Mouse (Mus musculus): Measurements from ENCODE around the gene Kat8.

DNA sequence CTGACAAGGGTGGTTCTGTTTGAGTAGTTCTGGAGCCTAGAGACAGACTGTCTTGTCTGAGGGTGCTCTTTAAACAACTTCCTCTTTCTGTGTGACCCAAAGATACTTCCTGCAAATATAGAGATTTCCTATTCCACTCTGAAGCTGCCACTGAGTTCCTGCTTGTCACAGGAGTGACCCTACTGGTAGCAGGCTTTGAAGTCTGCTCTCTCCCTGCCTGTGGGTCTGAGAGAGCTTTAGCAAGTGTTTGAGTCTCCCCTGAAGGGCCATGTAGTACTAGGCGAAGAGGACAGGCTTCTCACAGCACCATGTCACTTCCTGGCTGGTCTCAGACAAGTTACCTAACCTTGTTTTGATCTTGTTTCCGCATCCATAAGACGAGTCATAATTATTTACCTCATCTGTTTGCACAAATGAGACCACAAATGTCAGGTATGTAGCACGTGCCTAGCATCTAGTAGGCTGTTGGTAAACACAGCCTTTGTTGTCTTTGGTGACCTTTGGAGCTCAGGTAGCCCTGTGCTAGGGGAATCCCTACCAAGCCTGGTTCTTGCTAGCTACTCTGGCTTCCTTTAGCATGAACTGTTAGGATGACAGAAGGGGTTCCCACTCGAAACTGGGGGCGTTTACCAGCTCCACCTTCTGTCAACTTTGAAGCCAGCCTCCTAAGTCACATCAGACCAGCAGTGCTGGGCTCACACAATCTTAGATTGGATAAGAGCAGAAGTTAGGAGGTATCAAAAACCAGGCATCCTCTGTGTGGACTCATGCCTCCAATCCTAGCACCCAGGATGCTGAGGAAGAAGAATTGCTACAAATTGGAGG lies 10.3 kb downstream of the Kat8 start:
- TF ChIP-seq CTCF (IDR thresholded peaks at IDR 0.05; ENCODE audit: control insufficient read depth, insufficient read depth, insufficient read length) (no peak), CEBPB (IDR thresholded peaks at IDR 0.05; ENCODE audit: low read depth) (no peak), MYOD1 (IDR thresholded peaks at IDR 0.05; ENCODE audit: control insufficient read depth, insufficient read length, low read depth) (no peak), MYOG (IDR thresholded peaks at IDR 0.05; ENCODE audit: control insufficient read depth, extremely low read depth, insufficient read length) (no peak), MAX (IDR thresholded peaks at IDR 0.05) (no peak)

Measured in C2C12 (cell line).